Mouse (Mus musculus) ES-Bruce4 (cell line): ENCODE results near the gene Car10. TPM values are rescaled to one million over a fixed set of nuclear protein-coding genes. Genes with fewer than 3 reads are reported as not detected.

Experiments used
- H3K27ac ChIP-seq: 2 replicates; pipeline ENCODE4 v1.5.1; 2012; ENCODE audit warnings: low read length, inconsistent platforms; ENCODE audit not compliant: insufficient read depth
- H3K27me3 ChIP-seq: 2 replicates; pipeline ENCODE4 v1.6.1; 2012; ENCODE audit warnings: mild to moderate bottlenecking, low read length, inconsistent platforms; ENCODE audit not compliant: control insufficient read depth, poor library complexity, insufficient read depth, severe bottlenecking
- H3K36me3 ChIP-seq: 2 replicates; pipeline ENCODE4 v1.6.1; 2012; ENCODE audit warnings: inconsistent platforms, mild to moderate bottlenecking, low read length, moderate library complexity; ENCODE audit not compliant: control insufficient read depth, poor library complexity, insufficient read depth, severe bottlenecking
- H3K4me1 ChIP-seq: one replicate; pipeline ENCODE4 v1.8.1; 2011; ENCODE audit warnings: low read length; ENCODE audit not compliant: control insufficient read depth, insufficient read depth
- H3K4me3 ChIP-seq: 2 replicates; pipeline ENCODE4 v1.5.1; 2011; ENCODE audit warnings: low read depth, mild to moderate bottlenecking, low read length
- H3K9ac ChIP-seq: 2 replicates; pipeline ENCODE4 v1.6.1; 2012; ENCODE audit warnings: low read depth, mild to moderate bottlenecking, inconsistent platforms; ENCODE audit not compliant: poor library complexity, severe bottlenecking
- H3K9me3 ChIP-seq: replicated peaks from 2 replicates; pipeline ENCODE4 v1.6.1; 2012; ENCODE audit warnings: mild to moderate bottlenecking, low read length, inconsistent platforms; ENCODE audit not compliant: control insufficient read depth, poor library complexity, insufficient read depth, severe bottlenecking
- CTCF ChIP-seq: IDR thresholded peaks from one replicate; pipeline ENCODE4 v1.8.1; 2011; ENCODE audit warnings: low read depth, low read length
- EP300 ChIP-seq: IDR thresholded peaks from 2 replicates; pipeline ENCODE4 v1.6.1; 2011; ENCODE audit warnings: low read depth, low read length; ENCODE audit not compliant: insufficient read depth
- POLR2A ChIP-seq: IDR thresholded peaks from one replicate; pipeline ENCODE4 v1.8.1; 2011; ENCODE audit warnings: low read length; ENCODE audit not compliant: insufficient read depth
- polyA plus RNA-seq: library from polyadenylated mRNA; stranded (reverse); fragments of >200 nt; gene quantifications from 2 replicates; pipeline ENCODE4 v1.2.4, GENCODE M21; 2011; ENCODE audit warnings: low read depth; ENCODE audit not compliant: missing spikeins, insufficient read depth, insufficient read length

Car10 gene
- polyA plus RNA-seq, 1 experiment: not detected

DNA sequence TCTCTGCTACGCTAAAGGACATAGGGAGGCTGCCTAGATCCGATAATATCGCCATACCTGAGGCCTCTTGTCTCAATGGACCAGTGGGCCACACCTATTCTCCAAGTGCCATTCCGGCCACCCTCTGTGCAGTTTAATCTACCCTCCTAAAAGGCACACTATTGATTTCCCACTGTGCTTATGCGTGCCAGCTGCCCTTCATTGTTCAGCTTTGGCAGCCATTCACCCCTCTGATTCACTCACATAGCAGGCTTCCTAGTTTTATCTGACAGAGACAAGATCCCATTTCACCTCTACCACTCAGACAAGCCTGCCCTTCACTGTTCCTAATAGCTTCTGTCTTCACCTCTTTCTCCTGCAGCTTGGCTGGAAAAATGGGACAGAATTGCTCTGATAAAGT is 543.1 kb downstream of the Car10 start:
- H3K9ac ChIP-seq: no peak overlapping the region
- no peaks in the 10 kb centered on the region for H3K4me1 ChIP-seq
- H3K27ac ChIP-seq: no peak overlapping the region
- H3K9me3 ChIP-seq: no peaks in the 10 kb centered on the region
- H3K36me3 ChIP-seq: no peaks in the 10 kb centered on the region
- H3K4me3 ChIP-seq: no peak overlapping the region
- H3K27me3 ChIP-seq: no peaks in the 10 kb centered on the region
- TF ChIP-seq POLR2A (no peak), EP300 (no peak), CTCF (no peak)

DNA sequence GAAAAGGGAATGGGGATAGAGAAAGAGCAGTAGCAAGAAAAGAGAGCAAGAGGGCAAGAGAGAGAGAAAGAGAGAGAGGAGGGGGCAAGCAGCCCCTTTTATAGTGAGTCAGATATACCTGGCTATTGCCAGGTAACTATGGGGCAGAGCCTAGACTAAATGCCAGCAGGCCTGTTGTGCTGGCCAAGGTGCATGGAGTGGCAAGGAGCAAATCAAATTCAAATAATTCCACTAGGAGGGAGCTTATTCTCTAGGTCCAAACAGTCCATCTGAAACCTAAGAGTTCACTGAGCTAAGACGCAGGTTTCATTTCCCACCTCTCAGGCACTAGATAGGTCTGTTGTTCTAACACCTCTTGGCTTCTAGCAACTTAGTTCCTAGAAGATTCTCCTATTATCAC is 544.5 kb downstream of the Car10 start:
- Histone ChIP-seq H3K9me3 (no peaks in the 10 kb centered on the region), H3K27ac (no peak overlapping the region), H3K27me3 (no peaks in the 10 kb centered on the region; the same call in 1 of the 2 replicates), H3K4me1 (no peaks in the 10 kb centered on the region), H3K4me3 (no peak overlapping the region), H3K9ac (no peak overlapping the region), H3K36me3 (no peaks in the 10 kb centered on the region)
- TF ChIP-seq CTCF: no peak

DNA sequence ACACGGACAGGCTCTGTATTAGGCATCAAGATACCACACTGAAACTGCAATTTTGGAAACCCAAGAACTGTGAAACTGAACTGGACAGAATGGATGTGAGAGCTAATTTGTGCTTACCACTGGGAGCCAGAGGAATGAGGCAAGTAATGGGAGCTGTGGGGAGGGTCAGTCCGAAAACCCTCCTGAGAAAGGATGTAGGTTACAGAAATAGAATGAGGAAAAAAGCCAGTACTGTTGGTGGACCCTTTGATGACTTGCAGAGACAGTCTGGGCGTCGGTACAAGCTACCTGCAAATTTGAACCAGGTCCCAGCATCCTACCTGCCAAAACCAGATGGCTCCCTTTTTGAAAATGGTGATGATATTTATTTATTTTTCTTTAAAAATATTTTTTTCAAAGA is 545.2 kb downstream of the Car10 start:
- H3K27me3 ChIP-seq: no peaks in the 10 kb centered on the region; the same call in 1 of the 2 replicates
- no peaks in the 10 kb centered on the region for H3K9me3 ChIP-seq
- TF ChIP-seq EP300: no peak
- no peak for TF ChIP-seq CTCF
- no peak for TF ChIP-seq POLR2A
- no peaks in the 10 kb centered on the region for H3K4me1 ChIP-seq
- no peaks in the 10 kb centered on the region for H3K36me3 ChIP-seq
- no peak overlapping the region for H3K4me3 ChIP-seq
- no peak overlapping the region for H3K9ac ChIP-seq
- H3K27ac ChIP-seq: no peak overlapping the region

DNA sequence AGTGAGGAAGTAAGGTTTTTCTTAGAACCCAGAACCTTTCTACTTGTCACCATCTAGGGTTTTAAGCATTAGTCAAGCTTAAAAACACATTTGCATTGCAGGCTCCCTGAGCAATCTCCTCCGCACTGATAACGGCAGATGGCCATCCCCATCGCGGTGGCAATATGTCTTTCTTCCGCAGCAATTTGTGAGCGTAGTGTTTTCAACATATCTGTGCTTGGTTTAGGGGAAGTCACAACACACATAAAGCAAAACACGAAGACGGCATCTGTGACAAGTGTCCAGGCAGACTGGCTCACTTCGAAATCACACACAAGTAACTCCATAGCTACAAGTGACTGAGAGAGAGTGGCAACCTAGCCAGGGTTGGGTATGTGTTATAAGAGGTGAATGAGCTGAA is 545.6 kb downstream of the Car10 start:
- no peak overlapping the region for H3K9ac ChIP-seq
- TF ChIP-seq POLR2A (no peak), EP300 (no peak)

DNA sequence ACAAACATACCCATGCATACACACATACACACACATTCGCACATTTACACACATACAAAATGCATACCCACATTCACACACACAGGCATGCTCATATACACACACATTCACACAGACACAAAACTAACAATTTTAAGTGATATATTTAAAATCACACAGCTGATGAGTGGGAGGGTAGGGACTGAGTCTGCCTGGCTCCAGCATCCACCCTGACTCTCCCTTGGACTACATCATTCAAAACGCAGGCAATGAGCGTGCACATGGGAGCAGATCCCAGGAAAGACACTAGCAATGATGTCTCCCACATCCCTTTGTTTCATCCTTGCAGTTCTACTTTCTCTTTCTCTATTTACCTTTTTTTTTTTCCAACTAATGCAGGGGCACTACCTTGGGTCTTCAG is 548.4 kb downstream of the Car10 start:
- Histone ChIP-seq H3K9me3 (no peaks in the 10 kb centered on the region), H3K9ac (no peak overlapping the region), H3K4me1 (no peaks in the 10 kb centered on the region), H3K4me3 (no peak overlapping the region), H3K36me3 (no peaks in the 10 kb centered on the region), H3K27me3 (no peaks in the 10 kb centered on the region; the same call in 1 of the 2 replicates), H3K27ac (no peak overlapping the region)
- TF ChIP-seq CTCF (no peak), EP300 (no peak), POLR2A (no peak)

More for the DNA sequence above, 545.6 kb downstream of the Car10 start:
- no peaks in the 10 kb centered on the region for H3K36me3 ChIP-seq
- H3K27ac ChIP-seq: no peak overlapping the region
- no peaks in the 10 kb centered on the region for H3K9me3 ChIP-seq
- no peaks in the 10 kb centered on the region; the same call in 1 of the 2 replicates for H3K27me3 ChIP-seq
- H3K4me1 ChIP-seq: no peaks in the 10 kb centered on the region
- no peak overlapping the region for H3K4me3 ChIP-seq
